Mouse (Mus musculus) right cerebral cortex, postnatal 4 days (tissue): ENCODE results near the gene Uhmk1.

Source experiments
- DNase-seq: peaks from one replicate; pipeline ENCODE4 v3.0.0-alpha.2; 2022

The Uhmk1 gene

DNA sequence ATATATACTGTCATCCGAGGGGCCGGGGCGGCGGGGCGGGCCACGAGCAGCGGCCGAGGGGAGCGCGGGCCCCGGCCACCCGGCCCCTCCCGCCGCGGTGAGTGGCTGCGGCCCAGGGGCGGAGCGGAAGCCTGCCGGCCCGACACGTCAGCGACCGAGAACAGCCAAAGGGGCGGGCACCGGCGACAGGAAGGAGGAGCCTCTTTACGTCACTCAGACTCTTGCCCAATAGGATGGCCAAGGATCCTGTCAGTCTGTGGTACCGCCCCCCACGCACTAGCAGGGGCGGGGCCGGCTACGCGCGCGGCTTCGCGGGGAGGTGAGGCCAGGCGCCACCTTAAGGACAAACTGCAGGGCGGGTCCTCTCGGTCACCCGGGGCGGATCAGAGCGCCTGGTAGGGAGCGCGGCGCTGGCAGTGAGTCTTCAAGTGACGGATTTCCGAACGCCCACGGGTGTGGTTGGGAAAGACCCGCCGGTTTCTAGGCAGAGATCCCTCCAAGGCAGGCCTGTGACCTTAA, 40.3 kb downstream of the Uhmk1 start, which contains the start of gene Uap1:
TSS of gene Uap1 (minus strand) at position 144 of the 519 bp plus-strand sequence.
- peak; percentile 89 for DNase-seq

DNA sequence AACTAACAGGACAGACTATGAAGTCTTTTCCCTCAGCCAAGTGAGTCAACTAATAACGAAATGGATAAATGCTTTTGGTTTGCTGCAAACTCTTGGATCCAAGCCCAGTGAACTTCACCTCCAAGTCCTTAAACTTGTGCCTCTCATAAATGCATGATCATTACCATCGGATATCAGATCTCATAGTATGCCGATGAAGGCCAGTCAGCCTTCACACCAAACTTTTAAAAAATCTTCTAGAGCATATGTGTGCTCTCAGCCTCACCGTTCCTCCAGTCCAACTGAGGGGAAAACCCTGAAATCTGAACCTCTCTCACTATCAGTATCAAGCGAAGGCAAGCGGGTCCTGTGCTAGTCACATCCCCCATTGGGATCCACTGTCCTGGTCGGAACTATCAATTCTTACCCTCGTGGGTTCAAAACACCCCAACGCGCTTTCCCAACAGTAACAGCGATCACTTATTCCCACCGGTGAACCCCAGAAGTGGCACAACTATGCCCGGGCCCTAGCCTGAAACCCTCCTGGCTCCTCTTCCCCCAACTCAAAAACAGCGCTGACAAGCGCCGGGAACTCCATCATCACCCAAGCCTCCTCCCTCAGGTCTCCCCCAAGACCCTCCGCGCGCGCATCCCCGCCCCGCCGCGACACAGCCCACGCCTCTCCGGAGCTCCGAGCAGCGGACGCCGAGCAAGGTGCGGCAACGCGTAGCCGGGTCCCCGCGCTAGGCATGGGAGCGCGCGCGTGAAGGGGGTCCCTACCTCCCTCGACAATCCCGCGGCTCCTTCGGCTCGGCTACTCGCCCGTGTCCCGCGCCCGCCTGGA, 41.0 kb downstream of the Uhmk1 start:
- DNase-seq, result no peak

DNA sequence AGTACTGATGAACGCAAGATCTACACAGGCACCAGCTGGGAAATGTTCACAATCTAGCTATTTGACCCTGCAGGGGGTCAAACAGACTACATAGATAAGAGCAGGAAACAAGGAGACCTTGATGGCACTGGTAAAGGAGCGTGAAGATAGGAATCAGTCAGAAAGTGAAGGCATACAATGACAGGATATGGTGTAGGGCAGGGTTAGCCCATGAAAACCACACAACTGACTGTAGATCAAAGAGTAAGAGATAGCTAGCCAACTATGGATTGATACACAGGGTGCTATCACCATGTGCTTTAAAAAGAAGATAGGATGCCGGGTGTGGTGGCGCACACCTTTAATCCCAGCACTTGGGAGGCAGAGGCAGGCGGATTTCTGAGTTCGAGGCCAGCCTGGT, 47.4 kb downstream of the Uhmk1 start:
- no peak for DNase-seq

DNA sequence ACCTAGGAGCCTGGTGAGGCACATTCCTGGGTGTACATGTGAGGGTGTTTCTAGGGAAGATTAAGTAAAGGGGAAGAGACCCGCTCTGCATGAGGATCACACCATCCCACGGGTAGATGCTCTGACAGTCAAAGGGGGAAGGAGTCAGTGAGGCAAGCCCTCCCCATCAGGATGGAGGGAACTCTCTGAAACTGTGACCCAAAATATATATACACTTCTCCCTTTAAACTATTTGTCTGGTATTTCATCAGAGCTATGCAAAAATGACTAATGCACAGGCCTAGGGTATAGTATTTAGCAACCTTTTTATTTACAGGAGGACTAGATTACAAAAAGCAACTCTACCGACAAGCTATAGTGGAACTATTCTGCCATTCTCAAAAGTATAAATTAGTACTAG, 50.3 kb downstream of the Uhmk1 start:
- DNase-seq, result no peak

DNA sequence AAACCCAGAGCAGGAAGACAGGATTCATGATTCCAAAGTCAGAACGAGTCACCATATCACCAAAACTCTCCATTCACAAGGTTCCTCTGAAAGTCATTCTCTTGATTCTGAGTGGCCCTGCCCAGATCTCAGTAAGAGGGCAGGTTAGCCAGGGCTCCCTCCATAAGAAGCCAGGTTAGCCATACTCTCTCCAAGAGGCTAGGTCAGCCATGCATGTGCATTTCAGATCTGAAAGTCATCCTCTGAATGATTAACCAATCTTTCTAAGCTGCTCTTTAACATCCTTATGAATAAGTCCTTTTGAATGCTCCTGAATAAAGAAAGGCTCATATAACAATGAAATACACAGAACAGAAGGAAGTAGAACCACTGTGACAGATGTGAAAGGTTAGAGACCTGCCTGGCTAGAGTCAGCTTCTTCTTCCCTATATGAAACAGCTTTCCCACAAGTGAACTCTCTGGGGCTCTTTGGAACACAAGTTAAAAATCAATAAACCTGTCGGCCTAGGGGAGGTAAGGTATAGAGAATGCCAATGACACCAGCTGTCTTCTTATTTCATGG, 51.1 kb downstream of the Uhmk1 start:
- DNase-seq, result no peak

DNA sequence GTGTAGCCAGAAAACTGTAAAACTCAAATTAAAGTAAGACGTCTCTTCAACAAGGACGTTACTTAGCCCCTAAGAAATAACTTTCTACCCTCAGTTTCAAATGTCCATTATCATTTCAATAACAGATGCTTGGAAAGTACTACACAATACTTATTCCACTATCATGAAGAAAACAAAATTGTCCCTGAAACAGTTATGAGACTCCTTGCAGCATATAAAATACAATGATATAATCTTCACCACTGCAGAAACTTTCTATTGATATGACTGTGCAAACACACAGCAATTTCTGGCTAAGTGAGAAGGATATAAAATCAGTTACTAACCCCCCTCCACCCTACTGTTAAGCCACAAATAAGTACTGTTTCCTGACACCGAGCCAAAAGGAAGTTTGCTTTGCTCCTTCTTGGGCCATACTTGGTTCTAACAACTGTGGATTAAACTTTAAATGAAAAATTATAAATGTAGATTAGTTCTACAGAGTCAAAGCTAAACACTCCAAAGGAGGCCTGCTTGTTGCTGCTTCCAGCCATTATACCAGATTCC, 51.7 kb downstream of the Uhmk1 start:
- DNase-seq, result no peak

DNA sequence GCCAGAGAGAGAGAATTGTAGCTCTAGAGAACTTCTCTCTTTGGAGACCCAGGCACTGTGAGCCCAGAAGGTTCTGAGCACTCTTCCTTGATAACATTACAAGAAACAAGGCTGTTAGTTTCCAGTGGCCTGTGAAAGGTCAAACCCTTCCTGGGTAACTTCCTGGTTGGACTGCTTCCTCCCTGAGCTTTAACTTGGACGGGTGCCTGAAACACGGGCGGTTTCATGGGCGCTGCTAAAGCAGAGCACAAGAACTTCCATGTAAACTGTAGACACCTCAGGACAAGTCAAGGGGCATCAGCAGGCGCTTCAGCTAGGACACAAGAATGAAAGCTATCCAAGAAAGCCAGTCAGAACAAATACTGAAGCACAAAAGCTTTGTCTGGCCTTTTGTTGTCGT, 53.3 kb downstream of the Uhmk1 start:
- no peak for DNase-seq

DNA sequence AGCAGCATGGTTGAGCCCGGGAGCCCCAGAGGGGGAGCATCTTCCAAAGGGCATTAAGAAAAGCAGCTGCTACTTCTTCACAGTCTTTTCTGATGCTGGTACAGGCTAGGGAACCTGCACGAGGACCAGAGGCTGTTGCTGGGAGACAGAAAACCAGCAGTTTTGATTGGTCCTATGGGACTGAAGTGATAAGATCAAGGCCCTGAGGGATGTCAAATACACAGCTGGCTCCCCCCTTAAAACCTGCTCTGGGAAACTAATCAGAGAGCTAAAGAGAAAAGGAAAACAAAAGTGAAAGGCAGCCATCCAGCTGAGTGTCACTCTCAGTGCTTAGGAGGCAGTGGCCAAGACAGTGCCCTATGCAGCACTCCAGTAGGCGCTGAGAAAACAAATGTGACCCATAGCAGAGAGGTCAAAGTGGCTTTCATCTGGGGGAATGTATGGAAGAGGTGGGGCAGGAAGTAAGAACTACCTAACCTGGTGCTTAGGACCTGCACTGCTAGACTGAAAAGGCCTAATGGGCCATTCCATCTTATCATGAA, 54.7 kb downstream of the Uhmk1 start:
- no peak for DNase-seq

DNA sequence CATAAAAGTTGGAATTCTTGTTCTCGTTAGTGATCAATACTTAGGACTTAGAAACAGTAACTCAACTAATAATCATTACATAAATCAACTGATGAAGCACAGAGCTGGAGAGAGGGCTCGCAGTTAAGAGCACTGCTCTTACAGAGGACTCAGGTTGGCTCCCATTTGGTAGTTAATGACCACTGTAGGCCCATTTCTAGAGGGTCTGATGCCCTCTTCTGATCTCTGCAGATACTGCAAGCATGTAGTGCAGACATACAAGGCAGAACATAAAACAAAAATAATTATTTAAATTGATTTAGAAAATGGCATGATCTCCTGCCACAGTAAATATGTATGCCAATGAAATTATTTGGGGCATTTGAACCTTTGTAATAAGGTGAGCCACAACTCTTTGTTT, 55.5 kb downstream of the Uhmk1 start:
- no peak for DNase-seq

DNA sequence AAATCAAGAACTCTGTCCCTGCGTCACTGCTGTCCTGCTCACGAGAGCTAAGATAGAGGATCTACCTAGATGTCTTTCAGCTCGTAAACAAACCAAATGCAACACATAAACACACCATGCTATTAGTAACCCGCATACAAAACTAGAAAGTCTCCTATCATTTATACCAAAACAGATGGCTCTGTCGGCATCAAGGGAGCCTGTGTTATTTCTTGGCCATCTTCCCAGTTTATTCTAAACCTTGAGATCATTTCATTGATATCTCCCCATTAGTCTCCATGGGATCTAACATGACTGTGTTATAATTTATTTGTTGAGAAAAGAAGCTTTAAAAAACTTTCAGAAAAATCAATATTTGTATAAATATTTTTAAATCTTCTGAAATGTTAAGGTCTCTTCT, 59.4 kb downstream of the Uhmk1 start:
- DNase-seq, result no peak

DNA sequence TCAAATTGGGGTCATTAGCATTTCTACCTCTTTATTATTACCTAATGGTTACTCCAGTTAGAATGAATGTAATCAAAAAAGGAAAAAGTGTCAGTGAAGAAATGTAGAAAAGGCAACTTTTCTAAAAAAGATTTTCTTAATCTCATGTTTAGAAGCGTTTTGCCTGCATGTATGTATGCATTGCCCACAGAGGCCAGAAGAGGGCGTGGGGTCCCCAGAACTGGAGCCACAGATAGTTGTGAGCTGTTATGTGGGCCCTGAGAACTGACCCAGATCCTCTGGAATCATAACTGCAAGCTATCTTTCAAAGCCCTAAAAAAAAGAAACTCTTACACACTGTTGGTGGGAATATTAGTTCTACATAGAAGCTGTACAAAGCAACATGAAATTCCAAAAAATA, 59.9 kb downstream of the Uhmk1 start:
- no peak for DNase-seq

DNA sequence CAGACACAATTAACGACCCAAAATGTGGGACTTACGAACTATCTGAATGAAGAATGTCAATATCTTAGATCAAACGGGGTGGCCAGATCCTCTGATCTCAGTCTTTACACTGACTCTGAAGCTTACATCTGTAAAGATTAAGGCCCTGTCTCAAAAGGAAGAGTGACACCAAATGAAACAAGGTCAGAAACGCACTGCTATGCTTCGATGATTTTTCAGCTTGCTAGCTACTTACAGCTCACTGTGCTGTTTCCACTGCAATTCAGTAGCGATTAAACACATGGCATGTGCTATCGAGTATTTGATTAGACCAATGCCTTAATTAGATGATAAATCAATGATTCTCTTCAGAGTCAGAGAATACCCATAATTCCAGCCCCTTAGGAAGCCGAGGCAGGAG, 61.2 kb downstream of the Uhmk1 start:
- no peak for DNase-seq

DNA sequence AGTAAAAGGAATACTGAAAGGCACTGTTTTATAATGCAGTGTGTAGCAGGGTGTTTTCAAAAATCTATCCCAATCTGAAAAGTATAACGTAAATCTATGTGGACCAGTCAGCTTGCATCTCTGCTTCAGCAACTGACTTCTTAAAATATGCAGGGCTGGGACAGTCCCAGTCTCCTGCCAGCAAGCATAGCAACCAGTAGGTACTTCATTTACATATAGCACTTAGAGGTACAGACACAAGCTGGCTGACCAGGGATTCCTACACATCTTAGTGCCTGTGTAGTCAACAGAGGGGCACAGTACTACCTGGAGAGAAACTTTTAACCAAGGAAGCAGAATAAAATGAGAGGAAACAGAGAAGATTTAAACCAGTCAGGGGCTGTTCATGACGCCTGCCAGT, 62.6 kb downstream of the Uhmk1 start:
- DNase-seq, result no peak

DNA sequence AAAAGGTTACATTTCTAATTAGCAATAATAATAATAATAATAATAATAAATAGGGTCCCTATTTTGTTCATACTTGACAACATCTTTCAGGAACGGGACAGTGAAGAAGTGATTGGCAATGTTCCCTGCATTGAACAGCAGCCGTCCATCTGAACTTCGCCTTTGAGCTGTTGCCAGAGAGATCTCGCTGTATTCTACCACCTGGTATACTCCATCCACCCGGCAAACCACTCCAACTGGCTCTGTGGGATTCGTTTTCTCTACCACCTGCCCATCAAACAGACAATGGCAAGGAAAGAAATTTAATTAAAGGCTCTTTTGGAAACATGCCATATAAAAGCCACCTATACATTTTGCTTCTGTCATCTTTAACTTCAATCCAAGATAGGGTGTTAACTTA, 64.3 kb downstream of the Uhmk1 start:
- no peak for DNase-seq

DNA sequence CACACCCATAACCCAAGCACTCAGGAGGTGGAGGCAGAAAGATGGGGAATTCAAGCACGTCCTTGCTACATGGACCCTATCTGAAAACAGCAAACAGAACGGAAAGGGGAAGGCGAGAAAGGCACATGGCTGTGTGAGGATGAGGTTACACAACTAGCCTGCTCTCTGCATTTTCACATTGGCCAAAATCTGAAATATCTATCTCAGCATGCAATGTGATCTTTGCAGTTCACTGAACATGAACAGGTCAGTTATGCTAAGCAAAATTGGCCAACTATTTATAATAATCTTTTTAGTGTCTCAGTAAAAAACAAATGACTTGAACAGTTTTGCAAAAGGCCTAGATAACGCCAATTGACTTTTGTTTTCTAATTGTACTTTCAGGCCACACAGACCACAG, 65.4 kb downstream of the Uhmk1 start:
- no peak for DNase-seq

DNA sequence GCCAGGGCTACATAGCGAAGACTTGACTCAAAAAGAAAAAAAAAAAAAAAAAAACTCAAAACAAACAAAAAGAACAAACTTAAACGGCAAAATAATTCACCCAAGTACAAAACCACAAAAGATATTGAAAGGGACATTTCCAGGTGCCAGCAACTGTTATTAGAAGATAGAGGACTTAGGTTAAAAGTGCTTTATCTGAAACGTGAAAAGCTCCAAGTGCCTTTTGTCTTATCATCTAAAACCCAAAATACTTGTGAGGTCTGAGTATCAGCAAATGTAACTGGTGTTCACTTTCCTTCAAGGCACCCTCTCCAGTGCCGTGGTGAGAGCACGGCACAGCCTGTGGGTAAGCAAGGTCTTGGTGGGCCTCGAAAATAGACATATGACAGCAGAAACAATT, 66.7 kb downstream of the Uhmk1 start:
- no peak for DNase-seq

DNA sequence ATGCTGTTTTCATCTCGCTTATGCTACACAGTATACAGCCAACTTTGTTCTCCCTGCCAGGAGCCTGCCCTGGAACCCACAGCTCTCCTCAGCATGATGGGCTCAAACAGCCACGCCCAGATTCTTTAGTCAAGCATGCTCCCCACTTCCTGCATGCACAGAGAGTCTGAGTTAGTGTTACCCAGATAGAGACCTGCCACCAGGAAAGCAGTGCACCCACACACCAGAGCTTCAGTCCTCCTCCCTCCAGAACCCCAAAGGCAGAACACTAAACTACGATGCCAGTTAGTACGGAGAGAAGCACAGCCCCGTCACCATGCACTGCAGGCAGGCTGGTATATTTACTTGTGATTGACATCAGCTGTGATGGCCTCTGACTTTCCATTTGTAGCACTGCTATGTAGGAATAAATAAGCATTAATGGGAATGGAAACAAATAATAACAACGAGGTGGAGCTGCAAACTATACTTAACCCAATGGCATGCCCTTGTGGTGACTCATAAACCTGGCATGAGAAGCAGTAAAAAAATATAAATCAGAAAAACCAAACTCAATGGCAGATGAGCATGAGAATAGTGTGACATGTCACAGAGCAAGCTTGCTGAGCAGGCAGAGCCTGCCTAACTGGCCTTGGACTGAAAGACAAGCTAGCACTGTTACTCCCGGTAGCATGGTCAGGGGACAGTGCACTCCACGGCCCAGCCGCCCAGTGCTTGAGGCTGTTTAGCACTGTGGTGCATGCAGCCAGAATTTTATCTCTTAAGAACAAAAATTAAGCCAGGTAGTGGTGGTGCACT, 67.3 kb downstream of the Uhmk1 start:
- no peak for DNase-seq

DNA sequence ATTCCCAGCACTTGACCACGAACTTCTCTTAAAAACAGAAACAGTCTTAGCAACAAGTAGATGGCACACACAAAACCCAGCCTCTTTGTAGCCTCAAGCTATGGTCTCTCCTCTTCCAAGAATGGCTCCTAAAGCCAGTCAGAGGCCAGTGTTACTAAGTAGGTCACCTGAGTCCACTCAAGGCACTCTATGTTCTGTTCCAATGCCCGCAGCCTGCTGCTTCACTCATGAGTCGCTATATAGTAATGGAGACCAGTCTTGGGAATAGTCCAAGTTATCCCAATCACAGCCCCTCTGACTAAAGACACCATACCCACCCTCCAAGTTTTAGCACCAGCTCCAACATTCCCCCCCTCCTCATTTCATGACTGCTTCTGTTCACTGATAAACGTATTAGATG, 69.6 kb downstream of the Uhmk1 start:
- no peak for DNase-seq
